Mouse (Mus musculus): ENCODE results near the gene Ctc1. TPM values are rescaled to one million over a fixed set of nuclear protein-coding genes. Genes with fewer than 3 reads are reported as not detected.

Gene Ctc1
- polyA plus RNA-seq, 1 experiment from 2014 or later, result 54.4 TPM

DNA sequence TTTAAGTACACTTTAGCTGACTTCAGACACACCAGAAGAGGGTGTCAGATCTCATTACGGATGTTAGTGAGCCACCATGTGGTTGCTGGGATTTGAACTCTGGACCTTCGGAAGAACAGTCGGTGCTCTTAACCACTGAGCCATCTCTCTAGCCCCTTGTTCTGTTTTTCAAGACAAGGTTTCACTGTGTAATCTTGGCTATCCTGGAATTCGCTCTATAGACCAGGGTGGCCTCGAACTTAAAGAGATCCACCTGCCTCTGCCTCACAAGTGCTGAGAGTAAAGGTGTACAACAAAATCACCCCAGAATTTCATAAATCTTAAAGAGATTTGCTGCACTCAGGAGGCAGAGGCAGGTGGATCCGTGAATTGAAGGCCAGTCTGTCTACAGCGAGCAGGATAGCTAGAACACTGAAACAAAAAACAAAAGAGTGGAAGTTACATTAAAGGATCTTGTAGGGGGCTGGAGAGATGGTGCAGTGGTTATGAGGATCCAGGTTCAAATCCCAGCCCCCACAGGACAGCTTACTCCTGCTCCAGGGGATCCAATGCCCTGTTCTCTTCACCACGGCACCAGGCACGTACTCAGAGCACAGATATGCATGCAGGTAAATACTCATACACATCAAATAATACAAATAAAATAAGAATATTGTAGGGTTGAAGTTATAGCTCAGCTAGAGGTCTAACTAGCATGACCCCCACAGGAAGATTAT lies 60.2 kb downstream of the Ctc1 start:
- DNase-seq (ENCODE audit: low spot score) (no peak), ATAC-seq (ENCODE audit: low FRiP score) (no peak)
- no peak overlapping the region for H3K27ac ChIP-seq
- 51% methylated on average over 8 of the region's 9 CpGs for WGBS
- no peaks in the 10 kb centered on the region for H3K9me3 ChIP-seq (ENCODE audit: control insufficient read depth, low read length)
- peaks cover 13% of the 10 kb centered on the region for H3K4me1 ChIP-seq (replicated peaks; ENCODE audit: control insufficient read depth, insufficient read depth, low read length)
- H3K36me3 ChIP-seq (replicated peaks; ENCODE audit: control insufficient read depth, insufficient read depth), result no peaks in the 10 kb centered on the region
- no peak overlapping the region for H3K4me2 ChIP-seq (replicated peaks)
- no peak overlapping the region for H3K9ac ChIP-seq
- no peaks in the 10 kb centered on the region for H3K27me3 ChIP-seq (ENCODE audit: control insufficient read depth, insufficient read depth, low read length)
- no peak overlapping the region for H3K4me3 ChIP-seq (replicated peaks; ENCODE audit: low read length)

GRCm38 (mm10) chr11:69076572-69076971 lies 60.9 kb downstream of the Ctc1 start:
- DNase-seq (ENCODE audit: low spot score), result no peak
- ATAC-seq (ENCODE audit: low FRiP score), result no peak

GRCm38 (mm10) chr11:69077316-69077715 lies 61.6 kb downstream of the Ctc1 start:
- ATAC-seq (ENCODE audit: low FRiP score) (no peak), DNase-seq (ENCODE audit: low spot score) (no peak)
- Histone ChIP-seq H3K36me3 (replicated peaks; ENCODE audit: control insufficient read depth, insufficient read depth) (no peaks in the 10 kb centered on the region), H3K4me2 (replicated peaks) (no peak overlapping the region), H3K4me1 (replicated peaks; ENCODE audit: control insufficient read depth, insufficient read depth, low read length) (peaks cover 3% of the 10 kb centered on the region; the same call in 1 of the 2 replicates), H3K4me3 (replicated peaks; ENCODE audit: low read length) (no peak overlapping the region), H3K27ac (no peak overlapping the region), H3K27me3 (ENCODE audit: control insufficient read depth, insufficient read depth, low read length) (no peaks in the 10 kb centered on the region), H3K9me3 (ENCODE audit: control insufficient read depth, low read length) (no peaks in the 10 kb centered on the region), H3K9ac (no peak overlapping the region)
- 86% methylated on average over 9 of the region's 9 CpGs for WGBS

More at GRCm38 (mm10) chr11:69076572-69076971, 60.9 kb downstream of the Ctc1 start:
- Histone ChIP-seq H3K4me3 (replicated peaks; ENCODE audit: low read length) (no peak overlapping the region), H3K9ac (no peak overlapping the region), H3K27ac (no peak overlapping the region), H3K4me2 (replicated peaks) (no peak overlapping the region), H3K36me3 (replicated peaks; ENCODE audit: control insufficient read depth, insufficient read depth) (no peaks in the 10 kb centered on the region), H3K9me3 (ENCODE audit: control insufficient read depth, low read length) (no peaks in the 10 kb centered on the region), H3K4me1 (replicated peaks; ENCODE audit: control insufficient read depth, insufficient read depth, low read length) (peaks cover 7% of the 10 kb centered on the region), H3K27me3 (ENCODE audit: control insufficient read depth, insufficient read depth, low read length) (no peaks in the 10 kb centered on the region)
- 62% methylated on average over 5 of the region's 5 CpGs for WGBS

GRCm38 (mm10) chr11:69078041-69078440 lies 62.3 kb downstream of the Ctc1 start:
- H3K9me3 ChIP-seq (ENCODE audit: control insufficient read depth, low read length), result no peaks in the 10 kb centered on the region
- H3K4me1 ChIP-seq (replicated peaks; ENCODE audit: control insufficient read depth, insufficient read depth, low read length), result no peaks in the 10 kb centered on the region
- H3K36me3 ChIP-seq (replicated peaks; ENCODE audit: control insufficient read depth, insufficient read depth), result no peaks in the 10 kb centered on the region
- no peak overlapping the region for H3K4me3 ChIP-seq (replicated peaks; ENCODE audit: low read length)
- no peak for ATAC-seq (ENCODE audit: low FRiP score)
- 88% methylated on average over 6 of the region's 6 CpGs for WGBS
- no peaks in the 10 kb centered on the region for H3K27me3 ChIP-seq (ENCODE audit: control insufficient read depth, insufficient read depth, low read length)
- H3K4me2 ChIP-seq (replicated peaks), result no peak overlapping the region
- no peak for DNase-seq (ENCODE audit: low spot score)
- no peak overlapping the region for H3K9ac ChIP-seq
- no peak overlapping the region for H3K27ac ChIP-seq

GRCm38 (mm10) chr11:69078805-69079438 lies 63.2 kb downstream of the Ctc1 start:
- no peak overlapping the region for H3K4me2 ChIP-seq (replicated peaks)
- WGBS, result 81% methylated on average over 5 of the region's 5 CpGs
- no peak for ATAC-seq (ENCODE audit: low FRiP score)
- no peak overlapping the region for H3K4me3 ChIP-seq (replicated peaks; ENCODE audit: low read length)
- no peaks in the 10 kb centered on the region for H3K4me1 ChIP-seq (replicated peaks; ENCODE audit: control insufficient read depth, insufficient read depth, low read length)
- no peaks in the 10 kb centered on the region for H3K27me3 ChIP-seq (ENCODE audit: control insufficient read depth, insufficient read depth, low read length)
- no peaks in the 10 kb centered on the region for H3K36me3 ChIP-seq (replicated peaks; ENCODE audit: control insufficient read depth, insufficient read depth)
- H3K9ac ChIP-seq, result no peak overlapping the region
- no peaks in the 10 kb centered on the region for H3K9me3 ChIP-seq (ENCODE audit: control insufficient read depth, low read length)
- DNase-seq (ENCODE audit: low spot score), result no peak
- H3K27ac ChIP-seq, result no peak overlapping the region

DNA sequence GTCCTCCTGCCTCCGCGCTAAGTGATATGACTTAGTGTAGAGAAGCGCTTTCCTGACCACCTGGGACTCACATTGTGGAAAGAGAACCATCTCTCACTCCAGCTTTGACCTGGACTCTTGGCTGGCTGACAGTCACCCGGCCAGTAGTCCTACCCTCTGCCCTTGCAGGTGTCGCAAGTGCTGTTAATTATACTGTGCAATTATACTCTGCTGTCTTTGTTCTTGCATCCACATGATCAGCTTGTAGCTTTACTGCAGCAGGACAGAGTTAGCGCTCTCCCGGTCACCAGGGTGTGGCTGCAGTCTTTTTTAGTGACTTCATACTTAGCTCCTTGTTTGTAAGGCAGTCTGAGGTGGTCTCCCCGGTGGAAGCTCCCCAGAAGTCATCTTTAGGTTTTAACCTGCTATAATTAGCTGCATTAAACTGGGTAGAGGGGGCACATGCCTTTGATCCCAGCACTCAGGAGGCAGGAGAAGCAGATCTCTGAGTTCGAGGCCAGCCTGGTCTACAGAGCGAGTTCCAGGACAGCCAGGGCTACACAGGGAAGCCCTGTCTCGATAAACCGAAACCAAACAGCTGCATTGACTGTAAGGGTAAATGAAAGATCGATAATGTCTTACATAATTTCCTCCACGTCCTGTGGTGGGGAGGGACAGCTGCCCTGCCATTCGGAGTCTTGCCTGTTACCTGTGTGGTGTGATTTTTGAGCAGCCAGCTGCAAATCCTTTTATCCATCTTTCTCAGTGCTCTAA lies 64.6 kb downstream of the Ctc1 start:
- Histone ChIP-seq H3K9me3 (ENCODE audit: control insufficient read depth, low read length) (no peaks in the 10 kb centered on the region), H3K9ac (no peak overlapping the region), H3K36me3 (replicated peaks; ENCODE audit: control insufficient read depth, insufficient read depth) (no peaks in the 10 kb centered on the region), H3K27me3 (ENCODE audit: control insufficient read depth, insufficient read depth, low read length) (no peaks in the 10 kb centered on the region), H3K4me3 (replicated peaks; ENCODE audit: low read length) (no peak overlapping the region), H3K4me2 (replicated peaks) (no peak overlapping the region), H3K4me1 (replicated peaks; ENCODE audit: control insufficient read depth, insufficient read depth, low read length) (no peaks in the 10 kb centered on the region), H3K27ac (no peak overlapping the region)
- 88% methylated on average over 15 of the region's 15 CpGs for WGBS
- DNase-seq (ENCODE audit: low spot score) (no peak), ATAC-seq (ENCODE audit: low FRiP score) (no peak)

- ATAC-seq (ENCODE audit: low FRiP score) (no peak), DNase-seq (ENCODE audit: low spot score) (no peak)
- no peaks in the 10 kb centered on the region for H3K36me3 ChIP-seq (replicated peaks; ENCODE audit: control insufficient read depth, insufficient read depth)
- no peak overlapping the region for H3K4me2 ChIP-seq (replicated peaks)
- no peak overlapping the region for H3K9ac ChIP-seq
- no peak overlapping the region for H3K27ac ChIP-seq
- no peaks in the 10 kb centered on the region for H3K9me3 ChIP-seq (ENCODE audit: control insufficient read depth, low read length)
- no peaks in the 10 kb centered on the region for H3K27me3 ChIP-seq (ENCODE audit: control insufficient read depth, insufficient read depth, low read length)
- H3K4me1 ChIP-seq (replicated peaks; ENCODE audit: control insufficient read depth, insufficient read depth, low read length), result no peaks in the 10 kb centered on the region
- H3K4me3 ChIP-seq (replicated peaks; ENCODE audit: low read length), result no peak overlapping the region
- WGBS, result 84% methylated on average over 8 of the region's 8 CpGs
Measured at GRCm38 (mm10) chr11:69080855-69081222, 65.1 kb downstream of the Ctc1 start.

GRCm38 (mm10) chr11:69081613-69082012 lies 65.9 kb downstream of the Ctc1 start:
- no peaks in the 10 kb centered on the region for H3K36me3 ChIP-seq (replicated peaks; ENCODE audit: control insufficient read depth, insufficient read depth)
- no peaks in the 10 kb centered on the region for H3K4me1 ChIP-seq (replicated peaks; ENCODE audit: control insufficient read depth, insufficient read depth, low read length)
- ATAC-seq (ENCODE audit: low FRiP score) (no peak), DNase-seq (ENCODE audit: low spot score) (no peak)
- no peaks in the 10 kb centered on the region for H3K9me3 ChIP-seq (ENCODE audit: control insufficient read depth, low read length)
- no peaks in the 10 kb centered on the region for H3K27me3 ChIP-seq (ENCODE audit: control insufficient read depth, insufficient read depth, low read length)
- no peak overlapping the region for H3K4me3 ChIP-seq (replicated peaks; ENCODE audit: low read length)
- no peak overlapping the region for H3K4me2 ChIP-seq (replicated peaks)
- H3K27ac ChIP-seq, result no peak overlapping the region
- no peak overlapping the region for H3K9ac ChIP-seq
- 88% methylated on average over 7 of the region's 7 CpGs for WGBS

DNA sequence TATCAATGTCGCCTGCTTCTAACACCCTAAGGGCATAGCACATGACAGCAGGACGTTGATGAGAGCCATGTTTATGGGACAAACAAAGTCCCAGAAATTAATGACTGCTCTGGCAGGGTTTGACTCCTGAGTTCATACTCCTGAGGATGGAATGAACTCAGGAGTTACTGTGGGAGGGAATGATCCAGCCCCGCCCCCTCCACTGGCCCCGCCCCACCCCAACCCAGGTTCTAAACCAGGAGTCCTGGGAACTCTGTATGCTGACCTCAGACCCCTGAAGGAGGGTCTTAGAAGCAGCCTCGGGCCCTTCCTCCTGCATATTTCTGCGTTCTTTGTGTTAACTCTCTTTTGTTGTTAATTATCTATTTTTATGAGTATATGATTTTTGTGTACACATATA lies 69.9 kb downstream of the Ctc1 start:
- Histone ChIP-seq H3K27ac (no peak overlapping the region), H3K9ac (no peak overlapping the region), H3K4me3 (replicated peaks; ENCODE audit: low read length) (no peak overlapping the region), H3K36me3 (replicated peaks; ENCODE audit: control insufficient read depth, insufficient read depth) (peaks cover 12% of the 10 kb centered on the region; the same call in 1 of the 2 replicates), H3K4me1 (replicated peaks; ENCODE audit: control insufficient read depth, insufficient read depth, low read length) (peaks cover 17% of the 10 kb centered on the region), H3K27me3 (ENCODE audit: control insufficient read depth, insufficient read depth, low read length) (no peaks in the 10 kb centered on the region), H3K9me3 (ENCODE audit: control insufficient read depth, low read length) (no peaks in the 10 kb centered on the region), H3K4me2 (replicated peaks) (no peak overlapping the region)
- ATAC-seq (ENCODE audit: low FRiP score) (no peak), DNase-seq (ENCODE audit: low spot score) (no peak)
- WGBS, result 64% methylated on average over 6 of the region's 6 CpGs

Measured in hindbrain, embryonic 14.5 days (tissue).